Mouse (Mus musculus): Measurements from ENCODE around the gene Psmd5. TPM values are rescaled to one million over a fixed set of nuclear protein-coding genes. Genes with fewer than 3 reads are reported as not detected.

Psmd5 gene
- polyA plus RNA-seq, 1 experiment: 29.7 TPM

GRCm38 (mm10) chr2:34874271-34874670 lies 497 bp downstream of the Psmd5 start, which contains the start of gene Cutal:
TSS of gene Cutal (plus strand) at chr2:34874396.
- peak within 1 kb of the TSS; percentile 86 for H3K27ac ChIP-seq (ENCODE audit: insufficient read depth, low read depth, low read length)
- peak within 1 kb of the TSS; percentile 80 for H3K4me3 ChIP-seq (ENCODE audit: insufficient read depth, low read depth, low read length)
- WGBS: 5% methylated on average over 14 of the region's 14 CpGs
- H3K36me3 ChIP-seq (ENCODE audit: control insufficient read depth, insufficient read depth, low read length): no peaks in the 10 kb centered on the region
- H3K4me1 ChIP-seq (ENCODE audit: control insufficient read depth, insufficient read depth, low read length): peaks cover 16% of the 10 kb centered on the region
- TF ChIP-seq POLR2A (IDR thresholded peaks at IDR 0.05; ENCODE audit: low read depth, low read length) (peak; percentile 63), CTCF (conservative IDR thresholded peaks at IDR 0.05; ENCODE audit: insufficient read depth, insufficient read length, low read depth, low read length) (no peak)
- no peaks in the 10 kb centered on the region for H3K27me3 ChIP-seq (replicated peaks; ENCODE audit: control insufficient read depth, insufficient read depth, low read length)
- peak; percentile 90 for DNase-seq

GRCm38 (mm10) chr2:34870520-34871474 lies 4.0 kb downstream of the Psmd5 start:
- peak overlapping the region; percentile 94 for H3K4me3 ChIP-seq (ENCODE audit: insufficient read depth, low read depth, low read length)
- peak overlapping the region; percentile 92 for H3K27ac ChIP-seq (ENCODE audit: insufficient read depth, low read depth, low read length)
- H3K4me1 ChIP-seq (ENCODE audit: control insufficient read depth, insufficient read depth, low read length): peaks cover 11% of the 10 kb centered on the region
- DNase-seq: peak; percentile 98
- H3K36me3 ChIP-seq (ENCODE audit: control insufficient read depth, insufficient read depth, low read length): peaks cover 1% of the 10 kb centered on the region; the same call in 1 of the 2 replicates
- TF ChIP-seq CTCF (conservative IDR thresholded peaks at IDR 0.05; ENCODE audit: insufficient read depth, insufficient read length, low read depth, low read length) (no peak), POLR2A (IDR thresholded peaks at IDR 0.05; ENCODE audit: low read depth, low read length) (peak; percentile 89)
- under 1% methylated on average over 67 of the region's 67 CpGs for whole genome bisulfite sequencing
- H3K27me3 ChIP-seq (replicated peaks; ENCODE audit: control insufficient read depth, insufficient read depth, low read length): no peaks in the 10 kb centered on the region

GRCm38 (mm10) chr2:34869680-34870079 lies 5.1 kb downstream of the Psmd5 start:
- TF ChIP-seq POLR2A (IDR thresholded peaks at IDR 0.05; ENCODE audit: low read depth, low read length): no peak
- TF ChIP-seq CTCF (conservative IDR thresholded peaks at IDR 0.05; ENCODE audit: insufficient read depth, insufficient read length, low read depth, low read length): no peak
- 31% methylated on average over 5 of the region's 5 CpGs for WGBS
- Histone ChIP-seq H3K27me3 (replicated peaks; ENCODE audit: control insufficient read depth, insufficient read depth, low read length) (no peaks in the 10 kb centered on the region), H3K36me3 (ENCODE audit: control insufficient read depth, insufficient read depth, low read length) (peaks cover 5% of the 10 kb centered on the region), H3K4me1 (ENCODE audit: control insufficient read depth, insufficient read depth, low read length) (peaks cover 11% of the 10 kb centered on the region), H3K4me3 (ENCODE audit: insufficient read depth, low read depth, low read length) (peak overlapping the region; percentile 11; the same call in 1 of the 2 replicates), H3K27ac (ENCODE audit: insufficient read depth, low read depth, low read length) (no peak overlapping the region)
- DNase-seq: peak; percentile 11

- Histone ChIP-seq H3K36me3 (ENCODE audit: control insufficient read depth, insufficient read depth, low read length) (peaks cover 7% of the 10 kb centered on the region), H3K4me3 (ENCODE audit: insufficient read depth, low read depth, low read length) (no peak overlapping the region), H3K4me1 (ENCODE audit: control insufficient read depth, insufficient read depth, low read length) (0 out of 2 replicates have a peak, but pooled peaks cover 2% of the 10 kb centered on the region), H3K27ac (ENCODE audit: insufficient read depth, low read depth, low read length) (no peak overlapping the region), H3K27me3 (replicated peaks; ENCODE audit: control insufficient read depth, insufficient read depth, low read length) (no peaks in the 10 kb centered on the region)
- TF ChIP-seq POLR2A (IDR thresholded peaks at IDR 0.05; ENCODE audit: low read depth, low read length): no peak
- no peak for DNase-seq
- WGBS: 88% methylated on average over 8 of the region's 8 CpGs
These were observed 17.0 kb downstream of the Psmd5 start for GRCm38 (mm10) chr2:34857728-34858127.

- Histone ChIP-seq H3K27me3 (replicated peaks; ENCODE audit: control insufficient read depth, insufficient read depth, low read length) (no peaks in the 10 kb centered on the region), H3K4me3 (ENCODE audit: insufficient read depth, low read depth, low read length) (no peak overlapping the region), H3K36me3 (ENCODE audit: control insufficient read depth, insufficient read depth, low read length) (peaks cover 7% of the 10 kb centered on the region), H3K27ac (ENCODE audit: insufficient read depth, low read depth, low read length) (no peak overlapping the region), H3K4me1 (ENCODE audit: control insufficient read depth, insufficient read depth, low read length) (0 out of 2 replicates have a peak, but pooled peaks cover 2% of the 10 kb centered on the region)
- 88% methylated on average over 4 of the region's 4 CpGs for WGBS
- DNase-seq: no peak
- TF ChIP-seq POLR2A (IDR thresholded peaks at IDR 0.05; ENCODE audit: low read depth, low read length) (no peak), CTCF (conservative IDR thresholded peaks at IDR 0.05; ENCODE audit: insufficient read depth, insufficient read length, low read depth, low read length) (peak; percentile 47)
These were observed 19.5 kb downstream of the Psmd5 start for GRCm38 (mm10) chr2:34855265-34855664.

- no peaks in the 10 kb centered on the region for H3K4me1 ChIP-seq (ENCODE audit: control insufficient read depth, insufficient read depth, low read length)
- TF ChIP-seq CTCF (conservative IDR thresholded peaks at IDR 0.05; ENCODE audit: insufficient read depth, insufficient read length, low read depth, low read length): no peak
- no peak for TF ChIP-seq POLR2A (IDR thresholded peaks at IDR 0.05; ENCODE audit: low read depth, low read length)
- no peaks in the 10 kb centered on the region; the same call in 1 of the 2 replicates for H3K36me3 ChIP-seq (ENCODE audit: control insufficient read depth, insufficient read depth, low read length)
- 82% methylated on average over 1 of the region's 1 CpGs for WGBS
- no peaks in the 10 kb centered on the region for H3K27me3 ChIP-seq (replicated peaks; ENCODE audit: control insufficient read depth, insufficient read depth, low read length)
- H3K4me3 ChIP-seq (ENCODE audit: insufficient read depth, low read depth, low read length): no peak overlapping the region
- no peak overlapping the region for H3K27ac ChIP-seq (ENCODE audit: insufficient read depth, low read depth, low read length)
- no peak for DNase-seq
These were observed 27.1 kb downstream of the Psmd5 start for GRCm38 (mm10) chr2:34847702-34848101.

Data from kidney, adult 2 months (tissue).